Mouse (Mus musculus): ENCODE data around the gene Smco2.

- TF ChIP-seq POLR2AphosphoS2 (IDR thresholded peaks at IDR 0.05; ENCODE audit: low read length) (no peak), ZNF384 (IDR thresholded peaks at IDR 0.05; ENCODE audit: low read depth, low read length) (no peak), POLR2A (IDR thresholded peaks at IDR 0.05; ENCODE audit: control insufficient read depth in 1 of 2, insufficient read depth in 1 of 2, low read depth in 1 of 2, low read length in 2 of 2, poor library complexity in 1 of 2) (no peak), ETS1 (IDR thresholded peaks at IDR 0.05; ENCODE audit: low read depth, low read length) (no peak), NRF1 (IDR thresholded peaks at IDR 0.05; ENCODE audit: insufficient read depth, low read depth, low read length, poor library complexity, severe bottlenecking) (no peak), CTCF (IDR thresholded peaks at IDR 0.05 in 2 of 3, conservative IDR thresholded peaks at IDR 0.05 in 1 of 3; ENCODE audit: control insufficient read depth in 1 of 3, insufficient read depth in 1 of 3, low read depth in 2 of 3, low read length in 3 of 3, poor library complexity in 1 of 3, severe bottlenecking in 1 of 3) (no peak), POLR2AphosphoS5 (IDR thresholded peaks at IDR 0.05; ENCODE audit: borderline replicate concordance, low read depth, low read length) (no peak)
Observed at GRCm38 (mm10) chr6:146813007-146813406, 36.9 kb upstream of the Smco2 start.
